Mouse (Mus musculus) megakaryocyte, adult 5-6 weeks (primary cell): ENCODE measurements around the gene Tmeff1. TPM values are rescaled to one million over a fixed set of nuclear protein-coding genes. Genes with fewer than 3 reads are reported as not detected.

Experiments used
- ATAC-seq: 2 replicates; pipeline ENCODE4 v1.8.0; 2016; ENCODE audit warnings: mild to moderate bottlenecking, inconsistent platforms; ENCODE audit not compliant: poor library complexity, severe bottlenecking
- total RNA-seq, 2 experiments: library from RNA; stranded (forward) in 1 of 2; stranded (reverse) in 1 of 2; fragments of 153-499, 151-499 nt in 1 of 2; fragments of 221-1000, 200-1000 nt in 1 of 2; gene quantifications; 2 replicates each; pipeline versions ENCODE4 v1.2.3 to v1.2.4; 2015 to 2017

Tmeff1 gene
- total RNA-seq, 2 experiments from 2014 or later, result 0.09 to 0.40 TPM

GRCm38 (mm10) chr4:48617201-48617600 is 32.2 kb downstream of the Tmeff1 start:
- ATAC-seq, result no peak

- no peak for ATAC-seq
Observed at GRCm38 (mm10) chr4:48620121-48620520, 35.1 kb downstream of the Tmeff1 start.

GRCm38 (mm10) chr4:48622246-48622645 is 37.3 kb downstream of the Tmeff1 start:
- no peak for ATAC-seq

- no peak for ATAC-seq
Observed at GRCm38 (mm10) chr4:48622946-48623345, 38.0 kb downstream of the Tmeff1 start.

- ATAC-seq, result no peak
Observed at GRCm38 (mm10) chr4:48624961-48625360, 40.0 kb downstream of the Tmeff1 start.

- no peak for ATAC-seq
Observed at GRCm38 (mm10) chr4:48625836-48626235, 40.9 kb downstream of the Tmeff1 start.

- no peak for ATAC-seq
Observed at GRCm38 (mm10) chr4:48629445-48629844, 44.5 kb downstream of the Tmeff1 start.

- ATAC-seq, result no peak
Observed at GRCm38 (mm10) chr4:48633529-48633928, 48.6 kb downstream of the Tmeff1 start.

GRCm38 (mm10) chr4:48634058-48634457 is 49.1 kb downstream of the Tmeff1 start:
- ATAC-seq, result no peak

GRCm38 (mm10) chr4:48636831-48637230 is 51.9 kb downstream of the Tmeff1 start:
- no peak for ATAC-seq

- ATAC-seq, result no peak
Observed at GRCm38 (mm10) chr4:48638132-48638531, 53.2 kb downstream of the Tmeff1 start.

- ATAC-seq, result no peak
Observed at GRCm38 (mm10) chr4:48639503-48639902, 54.5 kb downstream of the Tmeff1 start.

- no peak for ATAC-seq
Observed at GRCm38 (mm10) chr4:48643801-48644200, 58.8 kb downstream of the Tmeff1 start.

GRCm38 (mm10) chr4:48646143-48646542 is 61.2 kb downstream of the Tmeff1 start:
- no peak for ATAC-seq

GRCm38 (mm10) chr4:48650617-48651360 is 65.8 kb downstream of the Tmeff1 start:
- ATAC-seq, result no peak

GRCm38 (mm10) chr4:48654118-48654517 is 69.1 kb downstream of the Tmeff1 start:
- ATAC-seq, result no peak

- no peak for ATAC-seq
Observed at GRCm38 (mm10) chr4:48656530-48656929, 71.6 kb downstream of the Tmeff1 start.

- ATAC-seq, result no peak
Observed at GRCm38 (mm10) chr4:48660144-48660543, 75.2 kb downstream of the Tmeff1 start.

- ATAC-seq, result no peak
Observed at GRCm38 (mm10) chr4:48660619-48661575, 75.9 kb downstream of the Tmeff1 start.

- no peak for ATAC-seq
Observed at GRCm38 (mm10) chr4:48663271-48663670, 78.3 kb downstream of the Tmeff1 start, which contains the start of gene Cavin4. Gene Cavin4, plus strand, starts transcription at chr4:48663514.

GRCm38 (mm10) chr4:48664021-48664420 is 79.0 kb downstream of the Tmeff1 start:
- no peak for ATAC-seq

GRCm38 (mm10) chr4:48667279-48667678 is 82.3 kb downstream of the Tmeff1 start:
- no peak for ATAC-seq
